ENCODE assay signal across 8 mouse cellular contexts in the genomic region with DNA sequence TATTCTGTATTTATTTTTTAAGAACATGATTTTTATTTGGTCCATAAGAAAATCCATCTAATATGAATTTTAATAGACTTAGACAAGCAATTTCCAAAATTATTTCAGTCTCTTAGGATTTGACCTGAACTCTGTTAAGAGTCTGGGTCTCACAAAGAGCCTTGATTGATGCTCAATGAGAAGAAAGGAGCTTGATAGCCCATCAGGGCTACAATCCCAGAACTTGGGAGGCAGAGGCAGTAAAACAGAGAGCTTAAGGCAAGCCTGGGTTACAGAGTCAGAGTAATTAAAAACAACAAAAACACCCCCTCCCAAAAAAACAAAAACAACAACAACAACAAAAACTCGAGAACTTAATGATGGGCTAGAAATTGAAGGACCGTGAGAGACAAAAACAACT. TPM values are rescaled to one million over a fixed set of nuclear protein-coding genes. Genes with fewer than 3 reads are reported as not detected.
DNase-seq lines count a peak whose midpoint lies in the region; ATAC-seq and TF ChIP-seq lines count a peak whose summit lies in the region.
"Had no signal": no experiment of that assay in that cellular context is flagged by ENCODE, and none has a peak within 500 bp of the region (broad histone marks: within the 10 kb centered on the region; RNA-seq: fewer than 3 reads in every experiment).

No protein-coding gene starts in this region.

- H3K4me2 ChIP-seq in intestine, postnatal 0 days (replicated peaks; ENCODE audit: low read depth): peak overlapping the region; percentile 75; the same call in 1 of the 2 replicates
- H3K4me2 ChIP-seq in intestine, embryonic 15.5 days (replicated peaks): no peak overlapping the region
- peak overlapping the region; percentile 84 for H3K4me2 ChIP-seq in hindbrain, embryonic 15.5 days
- H3K4me2 ChIP-seq in midbrain, embryonic 15.5 days: peak overlapping the region; percentile 62

- no peaks in the 10 kb centered on the region; the same call in 1 of the 2 replicates for H3K4me1 ChIP-seq in intestine, postnatal 0 days (replicated peaks; ENCODE audit: control insufficient read depth, insufficient read depth, low read length)
- no peaks in the 10 kb centered on the region for H3K4me1 ChIP-seq in intestine, embryonic 15.5 days (replicated peaks)
- H3K4me1 ChIP-seq in embryonic facial prominence, embryonic 10.5 days: peaks cover 15% of the 10 kb centered on the region
- peaks cover 25% of the 10 kb centered on the region for H3K4me1 ChIP-seq in hindbrain, embryonic 15.5 days (replicated peaks)
- H3K4me1 ChIP-seq in midbrain, embryonic 15.5 days: peaks cover 22% of the 10 kb centered on the region

- no peaks in the 10 kb centered on the region for H3K27me3 ChIP-seq in intestine, postnatal 0 days (replicated peaks; ENCODE audit: control insufficient read depth, insufficient read depth, low read length)
- H3K27me3 ChIP-seq in intestine, embryonic 15.5 days (replicated peaks): no peaks in the 10 kb centered on the region
- no peaks in the 10 kb centered on the region for H3K27me3 ChIP-seq in embryonic facial prominence, embryonic 10.5 days (replicated peaks; ENCODE audit: low read depth, poor library complexity, severe bottlenecking)
- H3K27me3 ChIP-seq in hindbrain, embryonic 15.5 days: no peaks in the 10 kb centered on the region
- no peaks in the 10 kb centered on the region for H3K27me3 ChIP-seq in midbrain, embryonic 15.5 days (replicated peaks)
- H3K27me3 ChIP-seq: heart, embryonic 12.5 days had no signal

- no peak overlapping the region for H3K9ac ChIP-seq in intestine, postnatal 0 days (ENCODE audit: low read depth, low read length)
- no peak overlapping the region for H3K9ac ChIP-seq in intestine, embryonic 15.5 days
- no peak overlapping the region for H3K9ac ChIP-seq in hindbrain, embryonic 15.5 days
- no peak overlapping the region for H3K9ac ChIP-seq in midbrain, embryonic 15.5 days

- H3K36me3 ChIP-seq in intestine, postnatal 0 days (ENCODE audit: control insufficient read depth, insufficient read depth): no peaks in the 10 kb centered on the region
- no peaks in the 10 kb centered on the region for H3K36me3 ChIP-seq in intestine, embryonic 15.5 days
- H3K36me3 ChIP-seq in embryonic facial prominence, embryonic 10.5 days (replicated peaks): 0 out of 2 replicates have a peak, but pooled peaks cover under 1% of the 10 kb centered on the region
- peaks cover 4% of the 10 kb centered on the region; the same call in 1 of the 2 replicates for H3K36me3 ChIP-seq in hindbrain, embryonic 15.5 days
- no peaks in the 10 kb centered on the region for H3K36me3 ChIP-seq in midbrain, embryonic 15.5 days (replicated peaks)
- H3K36me3 ChIP-seq: heart, embryonic 12.5 days had no signal

- no peak overlapping the region for H3K27ac ChIP-seq in intestine, postnatal 0 days (ENCODE audit: low read depth, low read length)
- no peak overlapping the region for H3K27ac ChIP-seq in intestine, embryonic 15.5 days
- no peak overlapping the region for H3K27ac ChIP-seq in embryonic facial prominence, embryonic 10.5 days (replicated peaks)
- H3K27ac ChIP-seq in hindbrain, embryonic 15.5 days (replicated peaks): no peak overlapping the region
- no peak overlapping the region for H3K27ac ChIP-seq in midbrain, embryonic 15.5 days

- H3K4me3 ChIP-seq in intestine, postnatal 0 days (ENCODE audit: low read depth, low read length): no peak overlapping the region
- no peak overlapping the region for H3K4me3 ChIP-seq in intestine, embryonic 15.5 days (replicated peaks)
- peak overlapping the region; percentile 92 for H3K4me3 ChIP-seq in embryonic facial prominence, embryonic 10.5 days
- peak overlapping the region; percentile 79; the same call in 1 of the 2 replicates for H3K4me3 ChIP-seq in hindbrain, embryonic 15.5 days
- H3K4me3 ChIP-seq in midbrain, embryonic 15.5 days: no peak overlapping the region

- no peak for DNase-seq in embryonic facial prominence, embryonic 10.5 days (ENCODE audit: low spot score)
- no peak for DNase-seq in adrenal gland, postnatal 36 days
- no peak for DNase-seq in retina, postnatal 1 day

- TF ChIP-seq CTCF in intestine, postnatal 0 days (IDR thresholded peaks at IDR 0.05; ENCODE audit: low read depth): no peak

- ATAC-seq in intestine, postnatal 0 days: no peak
- no peak for ATAC-seq in intestine, embryonic 15.5 days
- no peak for ATAC-seq in hindbrain, embryonic 15.5 days (ENCODE audit: low FRiP score, low read depth)
- no peak for ATAC-seq in midbrain, embryonic 15.5 days (replicated peaks)

- 80% methylated on average over 2 of the region's 2 CpGs for WGBS in intestine, postnatal 0 days
- WGBS in intestine, embryonic 15.5 days: 76% methylated on average over 2 of the region's 2 CpGs
- WGBS in embryonic facial prominence, embryonic 10.5 days: 58% methylated on average over 2 of the region's 2 CpGs
- 43% methylated on average over 2 of the region's 2 CpGs for WGBS in hindbrain, embryonic 15.5 days
- WGBS in midbrain, embryonic 15.5 days: 44% methylated on average over 2 of the region's 2 CpGs

- no peaks in the 10 kb centered on the region for H3K9me3 ChIP-seq in intestine, postnatal 0 days (ENCODE audit: control insufficient read depth)
- H3K9me3 ChIP-seq in intestine, embryonic 15.5 days: no peaks in the 10 kb centered on the region
- no peaks in the 10 kb centered on the region for H3K9me3 ChIP-seq in embryonic facial prominence, embryonic 10.5 days
- H3K9me3 ChIP-seq in hindbrain, embryonic 15.5 days: no peaks in the 10 kb centered on the region
- no peaks in the 10 kb centered on the region for H3K9me3 ChIP-seq in midbrain, embryonic 15.5 days
- H3K9me3 ChIP-seq: heart, embryonic 12.5 days had no signal

RNA-seq across cellular contexts. Expression of a gene that starts 1.7 kb away (rescaled TPM):
- 14.1 and 15.1 TPM in 2 replicates for polyA plus RNA-seq in intestine, postnatal 0 days (2015; fragmentation: Nextera tagmentation; extraction: Ambion mirVana)
- 18.4 and 24.8 TPM in 2 replicates for polyA plus RNA-seq in intestine, embryonic 15.5 days (2015; fragmentation: Nextera tagmentation; extraction: Ambion mirVana)
- 24.4 and 29.3 TPM in 2 replicates for polyA plus RNA-seq in embryonic facial prominence, embryonic 10.5 days (2016; fragmentation: Nextera tagmentation; extraction: Ambion mirVana)
- polyA plus RNA-seq in hindbrain, embryonic 15.5 days (2015; fragmentation: Nextera tagmentation; extraction: Ambion mirVana): 25.7 and 27.5 TPM in 2 replicates
- polyA plus RNA-seq in midbrain, embryonic 15.5 days (2015; fragmentation: Nextera tagmentation; extraction: Ambion mirVana): 28.0 and 30.2 TPM in 2 replicates
- total RNA-seq in adrenal gland, postnatal 36 days (2021): 10 to 100 TPM; 20.4 to 21.6 TPM

Comparison
In these comparisons a context has a peak if more than half of its experiments do, and no peak if none do; other contexts are left out.
1. H3K4me3 ChIP-seq: peak in embryonic facial prominence, embryonic 10.5 days (single experiment) and hindbrain, embryonic 15.5 days (single experiment); none in intestine, postnatal 0 days (single experiment), intestine, embryonic 15.5 days (single experiment) and midbrain, embryonic 15.5 days (single experiment).